Mouse (Mus musculus) ES-E14 (cell line): ENCODE results near the gene Faap20. TPM values are rescaled to one million over a fixed set of nuclear protein-coding genes. Genes with fewer than 3 reads are reported as not detected.

Experiments used
- DNase-seq: peaks from one replicate; pipeline ENCODE4 v3.0.0-alpha.2; 2013; ENCODE audit warnings: low read depth, low spot score
- H3K27ac ChIP-seq: 2 replicates; pipeline ENCODE4 v1.5.1; 2012; ENCODE audit warnings: low read depth, mild to moderate bottlenecking, low read length, moderate library complexity, mixed read lengths; ENCODE audit not compliant: poor library complexity, insufficient read depth, severe bottlenecking
- H3K36me3 ChIP-seq: 2 replicates; pipeline ENCODE4 v1.6.1; 2012; ENCODE audit warnings: mild to moderate bottlenecking, low read length, moderate library complexity, mixed read lengths; ENCODE audit not compliant: control insufficient read depth, poor library complexity, insufficient read depth, severe bottlenecking
- H3K4me1 ChIP-seq, 2 experiments: fragments of 150-350 bp in 1 of 2; sonication (generic) in 1 of 2; 2 replicates each; pipeline ENCODE4 v1.6.1; 2012; ENCODE audit warnings: low read length in 2 of 2, mild to moderate bottlenecking in 1 of 2, mixed read lengths in 1 of 2; ENCODE audit not compliant: control insufficient read depth in 2 of 2, insufficient read depth in 2 of 2, poor library complexity in 1 of 2
- H3K4me3 ChIP-seq, 2 experiments: fragments of 150-350 bp in 1 of 2; sonication (generic) in 1 of 2; 2 replicates each; pipeline ENCODE4 v1.5.1; 2012; ENCODE audit warnings: low read length in 2 of 2, low read depth in 1 of 2, mild to moderate bottlenecking in 1 of 2, mixed read lengths in 1 of 2; ENCODE audit not compliant: insufficient read depth in 1 of 2, poor library complexity in 1 of 2, severe bottlenecking in 1 of 2
- H3K9ac ChIP-seq: 2 replicates; pipeline ENCODE4 v1.6.1; 2012; ENCODE audit warnings: low read depth, mild to moderate bottlenecking, low read length, mixed read lengths; ENCODE audit not compliant: poor library complexity, insufficient read depth, severe bottlenecking
- H3K9me3 ChIP-seq: fragments of 150-350 bp; sonication (generic); 2 replicates; pipeline ENCODE4 v1.6.1; 2012; ENCODE audit warnings: low read depth, mild to moderate bottlenecking, low read length; ENCODE audit not compliant: control insufficient read depth, insufficient read depth
- CHD2 ChIP-seq: IDR thresholded peaks from 2 replicates; pipeline ENCODE4 v1.6.1; 2014; ENCODE audit warnings: mild to moderate bottlenecking, low read depth, low read length, inconsistent platforms
- HCFC1 ChIP-seq: IDR thresholded peaks from 2 replicates; pipeline ENCODE4 v1.6.1; 2012; ENCODE audit warnings: low read length, inconsistent platforms, borderline replicate concordance; ENCODE audit not compliant: insufficient read depth
- MAFK ChIP-seq: IDR thresholded peaks from 2 replicates; pipeline ENCODE4 v1.6.1; 2014; ENCODE audit warnings: mild to moderate bottlenecking, low read depth, low read length, inconsistent platforms; ENCODE audit not compliant: insufficient read depth
- ZC3H11A ChIP-seq: IDR thresholded peaks from 2 replicates; pipeline ENCODE4 v1.6.1; 2012; ENCODE audit warnings: low read depth, mild to moderate bottlenecking, inconsistent platforms, low read length, borderline replicate concordance
- ZNF384 ChIP-seq: IDR thresholded peaks from 2 replicates; pipeline ENCODE4 v1.6.1; 2012; ENCODE audit warnings: low read depth, low read length, inconsistent platforms
- in situ Hi-C, 2 experiments: fragments of 600-800 bp; cut with MboI; formaldehyde crosslinking; loops; one replicate each; pipeline ENCODE4 v1.15.1; 2025; ENCODE audit warnings: low sequenced_read_pairs in 2 of 2, inconsistent platforms in 1 of 2; ENCODE audit not compliant: unreplicated experiment in 2 of 2
- total RNA-seq: library from RNA; depleted of rRNA; stranded (reverse); fragments of 300-350 nt; gene quantifications from 2 replicates; pipeline ENCODE4 v1.2.3, GENCODE M21; 2012

The Faap20 gene
- total RNA-seq, 1 experiment = 17.8 TPM

DNA sequence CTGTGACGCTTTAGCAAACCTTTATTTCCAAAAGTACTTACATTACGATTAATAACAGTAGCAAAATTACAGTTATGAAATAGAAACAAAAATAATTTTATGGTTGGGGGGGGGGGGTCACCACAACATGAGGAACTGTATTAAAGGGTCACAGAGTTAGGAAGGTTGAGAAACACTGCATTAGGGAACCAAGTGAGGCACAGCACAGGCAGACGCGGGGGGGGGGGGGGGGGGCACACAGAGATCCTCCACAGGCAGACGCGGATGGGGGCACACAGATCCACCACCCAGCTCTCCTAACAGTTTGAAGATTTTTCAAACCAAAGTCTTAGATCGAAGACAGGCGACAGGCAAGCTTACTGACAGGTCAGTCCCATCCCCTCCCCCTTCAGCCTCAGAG, 43.1 kb upstream of the Faap20 start:
- DNase-seq = no peak
- Histone ChIP-seq H3K36me3 (peaks cover 10% of the 10 kb centered on the region; the same call in 1 of the 2 replicates), H3K9me3 (no peaks in the 10 kb centered on the region), H3K9ac (no peak overlapping the region), H3K4me3 (no peak overlapping the region), H3K27ac (no peak overlapping the region), H3K4me1 (peaks cover 2 to 19% of the 10 kb centered on the region in 2 experiments; a peak in 3 of 4 replicates)
- in situ Hi-C loops = no loop called here
- TF ChIP-seq ZNF384 = no peak
- no peak for TF ChIP-seq MAFK
- no peak for TF ChIP-seq CHD2
- TF ChIP-seq HCFC1 = no peak
- no peak for TF ChIP-seq ZC3H11A

- Histone ChIP-seq H3K4me3 (no peak overlapping the region), H3K9ac (no peak overlapping the region), H3K27ac (no peak overlapping the region), H3K9me3 (no peaks in the 10 kb centered on the region), H3K4me1 (peaks cover 2 to 20% of the 10 kb centered on the region in 2 experiments; a peak in 3 of 4 replicates), H3K36me3 (peaks cover 13% of the 10 kb centered on the region; the same call in 1 of the 2 replicates)
- no peak for DNase-seq
- TF ChIP-seq HCFC1 = no peak
- no peak for TF ChIP-seq CHD2
- no peak for TF ChIP-seq MAFK
- no peak for TF ChIP-seq ZC3H11A
- no peak for TF ChIP-seq ZNF384
- in situ Hi-C loops = no loop called here
Measured at GRCm38 (mm10) chr4:155207841-155208240, 41.8 kb upstream of the Faap20 start.

DNA sequence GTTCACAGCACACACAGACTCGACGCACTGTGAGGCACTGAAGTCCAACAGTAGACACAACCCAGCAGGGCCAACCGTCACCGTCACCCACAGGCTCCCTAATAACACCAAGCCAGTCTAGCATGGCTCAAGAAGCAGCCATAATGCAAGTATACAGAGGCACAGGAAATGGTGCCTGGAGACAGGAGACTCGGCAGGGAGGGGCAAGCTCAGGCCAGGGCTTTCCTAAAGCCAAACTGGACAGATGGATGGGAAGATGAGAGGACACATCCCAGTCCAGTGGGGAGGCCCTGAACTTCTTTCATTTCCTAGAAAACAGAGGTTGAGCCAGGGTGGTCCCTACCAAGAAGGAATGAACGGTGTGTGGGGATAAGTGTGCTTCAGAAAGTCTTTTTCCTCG, 41.0 kb upstream of the Faap20 start:
- peaks cover 3 to 23% of the 10 kb centered on the region in 2 experiments; a peak in 3 of 4 replicates for H3K4me1 ChIP-seq
- in situ Hi-C loops = no loop called here
- H3K36me3 ChIP-seq = peaks cover 13% of the 10 kb centered on the region; the same call in 1 of the 2 replicates
- no peak overlapping the region for H3K9ac ChIP-seq
- no peaks in the 10 kb centered on the region for H3K9me3 ChIP-seq
- DNase-seq = no peak
- H3K4me3 ChIP-seq = no peak overlapping the region
- no peak overlapping the region for H3K27ac ChIP-seq
- no peak for TF ChIP-seq ZC3H11A
- no peak for TF ChIP-seq MAFK
- no peak for TF ChIP-seq ZNF384

DNA sequence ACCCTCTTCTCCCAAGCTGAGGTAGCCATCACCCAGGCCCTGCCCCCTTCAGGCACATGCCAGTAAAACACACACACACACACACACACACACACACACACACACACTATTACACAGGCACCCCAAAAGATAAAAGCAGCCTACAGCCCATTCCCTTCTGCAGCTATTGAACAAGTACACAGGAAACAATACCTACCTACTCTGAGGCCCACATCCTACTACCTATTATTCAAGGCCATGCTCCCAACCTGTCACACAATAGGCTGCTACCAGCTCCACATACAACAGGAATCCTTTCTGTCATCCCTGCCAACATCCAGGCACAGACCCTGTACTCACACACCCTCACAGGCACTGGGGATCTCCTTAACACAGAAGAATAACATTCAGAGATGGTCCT, 40.5 kb upstream of the Faap20 start:
- peaks cover 3 to 28% of the 10 kb centered on the region in 2 experiments; a peak in 3 of 4 replicates for H3K4me1 ChIP-seq
- peaks cover 12% of the 10 kb centered on the region; the same call in 1 of the 2 replicates for H3K36me3 ChIP-seq
- H3K9me3 ChIP-seq = no peaks in the 10 kb centered on the region
- no peak overlapping the region for H3K4me3 ChIP-seq
- no peak overlapping the region for H3K27ac ChIP-seq
- no peak for TF ChIP-seq ZNF384
- no peak for TF ChIP-seq ZC3H11A
- TF ChIP-seq MAFK = no peak
- no peak for TF ChIP-seq HCFC1
- no peak for DNase-seq
- in situ Hi-C loops = no loop called here
- H3K9ac ChIP-seq = no peak overlapping the region

GRCm38 (mm10) chr4:155209494-155209893, 40.1 kb upstream of the Faap20 start:
- Histone ChIP-seq H3K9ac (no peak overlapping the region), H3K27ac (no peak overlapping the region), H3K4me3 (no peak overlapping the region), H3K9me3 (no peaks in the 10 kb centered on the region), H3K36me3 (peaks cover 11% of the 10 kb centered on the region; the same call in 1 of the 2 replicates), H3K4me1 (peaks cover 4 to 31% of the 10 kb centered on the region in 2 experiments; a peak in 3 of 4 replicates)
- no peak for DNase-seq
- no peak for TF ChIP-seq ZC3H11A
- TF ChIP-seq CHD2 = no peak
- no peak for TF ChIP-seq MAFK
- no peak for TF ChIP-seq ZNF384
- no peak for TF ChIP-seq HCFC1
- in situ Hi-C loops = no loop called here
